Mouse (Mus musculus) kidney, postnatal 10 days (tissue): Measurements from ENCODE around the gene Npw.

Experiments used
- DNase-seq: peaks from one replicate; pipeline ENCODE4 v3.0.0; 2021; ENCODE audit warnings: mixed read lengths

The Npw gene

DNA sequence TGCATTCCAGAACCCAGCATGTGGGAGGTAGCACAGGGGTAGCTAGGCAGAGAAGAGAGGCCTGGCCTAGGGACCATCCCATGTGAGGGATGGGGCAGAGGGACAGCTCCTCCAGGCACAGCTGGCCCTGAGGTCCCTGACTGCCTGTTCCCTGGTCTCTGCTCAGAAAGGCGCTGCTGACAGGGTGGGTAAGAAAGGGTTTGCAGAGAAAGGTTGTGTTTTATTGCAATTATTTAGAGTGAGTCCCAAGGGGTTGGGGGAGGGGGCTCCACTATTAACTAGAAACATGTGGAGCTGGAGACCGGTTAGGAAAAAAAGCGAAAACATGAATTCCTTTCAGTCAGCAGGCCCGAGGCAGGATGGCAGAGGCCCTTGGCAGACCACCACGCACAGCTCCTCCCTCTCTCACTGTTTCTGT, 18.7 kb downstream of the Npw start:
- DNase-seq, result peak; percentile 59

DNA sequence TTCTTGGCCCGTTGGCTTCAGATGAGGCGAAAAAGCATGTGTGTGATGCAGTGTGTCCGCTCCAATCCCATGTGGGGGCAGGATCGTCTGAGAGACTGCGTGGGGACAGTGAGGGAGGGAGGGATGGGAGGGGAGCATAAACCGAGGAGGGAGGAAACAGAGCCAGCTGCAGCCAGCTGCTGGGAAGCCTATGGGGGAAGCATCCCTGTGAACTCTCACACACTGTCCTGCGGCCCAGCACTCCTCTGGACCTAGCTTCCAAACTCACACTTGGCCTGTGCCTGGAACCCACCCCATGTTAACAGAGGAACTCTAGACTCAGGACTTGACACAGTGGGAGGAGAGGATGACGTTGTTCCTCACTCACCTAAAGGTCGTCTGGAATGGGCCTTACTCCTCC, 19.4 kb downstream of the Npw start:
- peak; percentile 95 for DNase-seq

GRCm38 (mm10) chr17:24638214-24638613, 20.0 kb downstream of the Npw start:
- peak; percentile 65 for DNase-seq

GRCm38 (mm10) chr17:24636781-24637481, 21.3 kb downstream of the Npw start:
- DNase-seq, result peak; percentile 32

DNA sequence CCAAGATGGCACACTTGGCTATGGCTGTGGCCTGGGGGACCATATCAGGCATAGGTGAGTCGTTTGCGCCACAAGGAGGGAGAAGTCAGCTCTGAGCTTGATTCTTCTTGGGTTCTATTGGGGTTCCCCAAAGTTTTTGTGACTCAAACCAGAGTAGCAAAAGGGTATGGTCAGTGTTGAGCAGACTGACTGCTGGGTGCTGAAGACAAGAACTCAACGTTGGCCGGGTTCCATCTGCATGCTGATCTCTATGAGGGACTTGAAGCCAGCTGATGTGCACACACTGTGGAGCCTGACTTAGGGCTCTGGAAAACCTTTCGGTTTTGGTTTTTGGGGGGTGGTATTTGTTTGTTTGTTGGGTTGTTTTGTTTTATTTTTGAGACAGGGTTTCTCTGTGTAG, 22.6 kb downstream of the Npw start:
- peak; percentile 50 for DNase-seq

- peak; percentile 58 for DNase-seq
Observed at GRCm38 (mm10) chr17:24635024-24635423, 23.2 kb downstream of the Npw start.

DNA sequence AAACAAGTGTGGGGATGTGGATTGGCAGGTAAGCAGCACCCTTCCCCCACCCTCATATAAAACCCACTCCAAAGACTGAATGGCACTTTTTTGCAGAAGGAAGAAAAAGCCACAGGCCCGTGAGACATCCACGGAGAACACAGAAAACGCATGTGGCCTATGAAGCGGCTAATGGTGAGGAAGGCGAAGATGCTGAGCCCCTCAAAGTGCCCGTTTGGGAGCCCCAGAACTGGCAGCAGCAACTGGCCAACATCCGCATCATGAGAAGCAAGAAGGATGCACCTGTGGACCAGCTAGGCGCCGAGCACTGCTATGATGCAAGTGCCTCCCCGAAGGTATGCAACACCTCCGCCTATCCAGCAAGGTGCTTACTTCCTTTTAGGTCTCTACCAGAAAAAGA, 24.4 kb downstream of the Npw start:
- no peak for DNase-seq

- DNase-seq, result peak; percentile 84
Observed at GRCm38 (mm10) chr17:24632813-24633449, 25.3 kb downstream of the Npw start.

GRCm38 (mm10) chr17:24632167-24632812, 26.0 kb downstream of the Npw start, which contains the start of the genes Tsc2 and Nthl1:
TSS of gene Tsc2 (minus strand) at chr17:24632630.
TSS of gene Nthl1 (plus strand) at chr17:24632680.
- DNase-seq, result peak; percentile 91

GRCm38 (mm10) chr17:24630072-24630471, 28.2 kb downstream of the Npw start:
- no peak for DNase-seq

DNA sequence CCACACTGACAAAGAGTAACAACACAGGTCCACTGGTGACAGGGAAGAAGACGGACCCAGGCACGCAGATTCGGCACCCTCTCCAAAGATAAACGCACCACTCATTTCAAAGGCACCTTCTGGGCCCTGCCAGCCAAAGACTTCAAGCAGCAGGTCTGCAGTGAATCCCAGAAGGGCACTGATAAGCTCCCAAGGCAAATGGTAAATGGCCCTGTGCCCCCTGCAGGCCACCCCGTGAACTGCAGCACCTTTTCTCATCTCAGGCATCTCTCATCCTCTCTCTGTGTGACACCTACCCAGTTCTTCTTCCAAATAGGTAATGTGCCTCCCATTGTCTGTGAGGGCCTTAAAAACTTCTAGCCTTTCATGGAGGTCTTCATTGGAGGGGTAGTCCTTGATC, 29.6 kb downstream of the Npw start:
- DNase-seq, result peak; percentile 85

DNA sequence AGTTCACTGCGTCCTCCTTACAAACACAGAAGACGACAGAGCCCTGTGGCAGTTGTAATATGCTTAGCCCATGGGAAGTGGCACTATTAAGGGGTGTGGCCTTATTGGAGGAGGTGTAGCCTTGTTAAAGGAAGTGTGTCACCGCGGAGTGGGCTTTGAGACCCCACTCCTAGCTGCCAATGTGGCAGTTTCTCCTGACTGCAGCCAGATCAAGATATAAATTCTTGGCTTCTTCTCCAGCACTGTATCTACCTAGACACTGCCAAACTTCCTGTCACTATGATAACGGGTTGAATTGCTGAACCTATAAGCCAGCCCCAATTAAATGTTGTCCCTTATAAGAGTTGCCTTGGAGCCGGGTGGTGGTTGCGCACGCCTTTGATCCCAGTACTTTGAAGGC, 32.8 kb downstream of the Npw start:
- no peak for DNase-seq

- DNase-seq, result no peak
Observed at GRCm38 (mm10) chr17:24617561-24618194, 40.6 kb downstream of the Npw start.

GRCm38 (mm10) chr17:24610711-24611110, 47.5 kb downstream of the Npw start:
- no peak for DNase-seq

- DNase-seq, result no peak
Observed at GRCm38 (mm10) chr17:24608874-24609273, 49.4 kb downstream of the Npw start.

DNA sequence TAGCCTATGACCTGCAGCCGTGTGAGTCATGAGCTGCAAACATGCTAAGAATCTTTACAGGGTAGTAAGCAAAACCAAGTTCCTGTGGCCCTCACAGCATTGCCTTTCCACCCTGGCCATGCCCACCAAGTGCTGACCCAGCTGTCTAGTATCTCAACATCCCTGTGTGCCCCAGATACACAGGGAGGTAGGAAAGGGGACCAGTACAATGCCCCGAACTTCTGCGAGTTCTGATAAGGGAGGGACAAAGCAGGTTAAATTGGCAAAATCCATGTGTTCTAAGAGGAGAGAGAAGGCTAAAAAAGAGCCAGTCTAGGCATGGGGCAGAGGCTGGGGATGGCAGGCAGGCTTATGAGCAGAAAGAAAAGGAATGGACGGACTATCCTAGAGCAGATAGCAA, 49.9 kb downstream of the Npw start:
- no peak for DNase-seq
